In the genomic region with DNA sequence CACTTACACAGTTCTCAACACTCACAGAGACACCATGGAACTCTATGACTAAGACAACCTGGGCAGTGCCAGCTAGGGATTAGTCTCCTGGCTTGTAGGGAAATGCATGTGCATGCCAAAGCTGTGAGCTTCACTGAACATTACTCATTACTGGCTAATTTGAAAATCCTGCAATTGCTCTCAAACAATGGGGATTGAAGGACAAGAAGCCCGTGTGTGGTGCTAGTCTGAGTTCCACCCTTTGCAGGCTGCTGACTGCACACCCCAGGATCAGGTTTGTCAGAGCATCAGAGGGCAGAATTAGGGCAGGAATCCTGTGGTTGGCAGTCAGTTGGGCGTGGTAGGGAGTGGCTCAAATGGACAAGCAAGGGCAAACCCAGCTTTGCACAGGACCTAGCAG, we compare ENCODE assay signal across 15 mouse cellular contexts. TPM values are rescaled to one million over a fixed set of nuclear protein-coding genes. Genes with fewer than 3 reads are reported as not detected.
DNase-seq lines count a peak whose midpoint lies in the region; ATAC-seq lines count a peak whose summit lies in the region.
"Had no signal": no experiment of that assay in that cellular context is flagged by ENCODE, and none has a peak within 500 bp of the region (broad histone marks: within the 10 kb centered on the region; RNA-seq: fewer than 3 reads in every experiment).

No protein-coding gene starts in this region.

- H3K4me3 ChIP-seq in forebrain, embryonic 16.5 days (replicated peaks; ENCODE audit: low read length): no peak overlapping the region
- H3K4me3 ChIP-seq in midbrain, embryonic 14.5 days (replicated peaks; ENCODE audit: low read depth, low read length): no peak overlapping the region
- H3K4me3 ChIP-seq: embryonic facial prominence, embryonic 13.5 days; heart, embryonic 13.5 days; limb, embryonic 13.5 days; midbrain, embryonic 15.5 days had no signal

- no peak overlapping the region for H3K27ac ChIP-seq in forebrain, embryonic 16.5 days (ENCODE audit: low read length)
- H3K27ac ChIP-seq in midbrain, embryonic 14.5 days (replicated peaks; ENCODE audit: low read depth, low read length): no peak overlapping the region
- H3K27ac ChIP-seq: embryonic facial prominence, embryonic 13.5 days; heart, embryonic 13.5 days; limb, embryonic 13.5 days; midbrain, embryonic 15.5 days had no signal

- no peaks in the 10 kb centered on the region for H3K36me3 ChIP-seq in forebrain, embryonic 16.5 days (ENCODE audit: control insufficient read depth, insufficient read depth)
- H3K36me3 ChIP-seq in midbrain, embryonic 14.5 days (ENCODE audit: control insufficient read depth, insufficient read depth, low read length): no peaks in the 10 kb centered on the region
- H3K36me3 ChIP-seq: embryonic facial prominence, embryonic 13.5 days; heart, embryonic 13.5 days; limb, embryonic 13.5 days; midbrain, embryonic 15.5 days had no signal

- peak; percentile 90 for ATAC-seq in forebrain, embryonic 16.5 days
- no peak for ATAC-seq in midbrain, embryonic 14.5 days (ENCODE audit: low FRiP score, low TSS enrichment)
- ATAC-seq: midbrain, embryonic 15.5 days had no signal

- DNase-seq in frontal cortex, adult 2 months (ENCODE audit: extremely low spot score in 1 of 2, low spot score in 1 of 2): peak; percentile 15 to 28
- DNase-seq in frontal cortex, postnatal 10 days (ENCODE audit: low spot score in 2 of 2): no peak
- peak; percentile 47 to 57 for DNase-seq in right cerebral cortex, postnatal 10 days (ENCODE audit: low spot score in 2 of 2)
- no peak for DNase-seq in right cerebral cortex, postnatal 14 days
- peak; percentile 63 for DNase-seq in urinary bladder, postnatal 14 days (ENCODE audit: low spot score)
- DNase-seq in kidney, postnatal 4 days: no peak
- no peak for DNase-seq in midbrain, embryonic 14.5 days
- DNase-seq: cerebellum, adult 18-20 months had no signal

- whole genome bisulfite sequencing in forebrain, embryonic 16.5 days: 28% methylated on average over 2 of the region's 2 CpGs
- WGBS in midbrain, embryonic 14.5 days: 63% methylated on average over 2 of the region's 2 CpGs

- H3K9me3 ChIP-seq in forebrain, embryonic 16.5 days (ENCODE audit: control insufficient read depth, low read length): no peaks in the 10 kb centered on the region
- no peaks in the 10 kb centered on the region for H3K9me3 ChIP-seq in midbrain, embryonic 14.5 days (ENCODE audit: control insufficient read depth, low read length)
- H3K9me3 ChIP-seq: embryonic facial prominence, embryonic 13.5 days; heart, embryonic 13.5 days; limb, embryonic 13.5 days; midbrain, embryonic 15.5 days had no signal

- peaks cover 7% of the 10 kb centered on the region for H3K4me1 ChIP-seq in forebrain, embryonic 16.5 days (replicated peaks; ENCODE audit: control insufficient read depth, insufficient read depth, low read length)
- H3K4me1 ChIP-seq in midbrain, embryonic 14.5 days (ENCODE audit: control insufficient read depth, insufficient read depth, low read length): no peaks in the 10 kb centered on the region
- H3K4me1 ChIP-seq: embryonic facial prominence, embryonic 13.5 days; heart, embryonic 13.5 days; limb, embryonic 13.5 days; midbrain, embryonic 15.5 days had no signal

- no peak overlapping the region for H3K9ac ChIP-seq in forebrain, embryonic 16.5 days (replicated peaks; ENCODE audit: low read depth, low read length)
- no peak overlapping the region for H3K9ac ChIP-seq in midbrain, embryonic 14.5 days (replicated peaks; ENCODE audit: low read length)
- H3K9ac ChIP-seq: embryonic facial prominence, embryonic 13.5 days; heart, embryonic 13.5 days; limb, embryonic 13.5 days; midbrain, embryonic 15.5 days had no signal

- no peak overlapping the region for H3K4me2 ChIP-seq in forebrain, embryonic 16.5 days (ENCODE audit: low read length)
- no peak overlapping the region for H3K4me2 ChIP-seq in midbrain, embryonic 14.5 days (ENCODE audit: low read length)
- H3K4me2 ChIP-seq: embryonic facial prominence, embryonic 13.5 days; heart, embryonic 13.5 days; limb, embryonic 13.5 days; midbrain, embryonic 15.5 days had no signal

- no peaks in the 10 kb centered on the region for H3K27me3 ChIP-seq in forebrain, embryonic 16.5 days (replicated peaks; ENCODE audit: control insufficient read depth, insufficient read depth, low read length)
- no peaks in the 10 kb centered on the region for H3K27me3 ChIP-seq in midbrain, embryonic 14.5 days (ENCODE audit: control insufficient read depth, insufficient read depth, low read length)
- H3K27me3 ChIP-seq: embryonic facial prominence, embryonic 13.5 days; heart, embryonic 13.5 days; limb, embryonic 13.5 days; midbrain, embryonic 15.5 days had no signal

RNA-seq across cellular contexts. Expression of gene Pdcl2, which starts 15.2 kb away (rescaled TPM):
- polyA plus RNA-seq in frontal cortex, adult 2 months (2012; rRNA removed): not detected in 2 replicates
- polyA plus RNA-seq in forebrain, embryonic 16.5 days (2015; fragmentation: Nextera tagmentation; extraction: Ambion mirVana): not detected in 2 replicates
- not detected in 2 replicates for polyA plus RNA-seq in midbrain, embryonic 14.5 days (2014; fragmentation: Nextera tagmentation; extraction: Ambion mirVana)
- polyA plus RNA-seq: embryonic facial prominence, embryonic 13.5 days; heart, embryonic 13.5 days; large intestine, adult 2 months; limb, embryonic 13.5 days; lung, embryonic 16.5 days; midbrain, embryonic 15.5 days had no signal

RNA-seq across cellular contexts. Expression of gene Nmu, which starts 17.5 kb away (rescaled TPM):
- polyA plus RNA-seq in frontal cortex, adult 2 months (2012; rRNA removed): 0.18 TPM in 1 of 2 replicates, not detected in the other
- polyA plus RNA-seq in forebrain, embryonic 16.5 days (2015; fragmentation: Nextera tagmentation; extraction: Ambion mirVana): not detected in 2 replicates
- not detected in 2 replicates for polyA plus RNA-seq in midbrain, embryonic 14.5 days (2014; fragmentation: Nextera tagmentation; extraction: Ambion mirVana)
- polyA plus RNA-seq: heart, embryonic 13.5 days had no signal

RNA-seq across cellular contexts. Expression of gene Clock, which starts 41.5 kb away (rescaled TPM):
- 21.7 and 24.0 TPM in 2 replicates for polyA plus RNA-seq in frontal cortex, adult 2 months (2012; rRNA removed)
- polyA plus RNA-seq in forebrain, embryonic 16.5 days (2015; fragmentation: Nextera tagmentation; extraction: Ambion mirVana): 13.0 and 16.7 TPM in 2 replicates
- polyA plus RNA-seq in midbrain, embryonic 14.5 days (2014; fragmentation: Nextera tagmentation; extraction: Ambion mirVana): 18.7 and 19.2 TPM in 2 replicates

Comparison
In these comparisons a context has a peak if more than half of its experiments do, and no peak if none do; other contexts are left out.
1. DNase-seq: peak in frontal cortex, adult 2 months (2 of 2), right cerebral cortex, postnatal 10 days (2 of 2) and urinary bladder, postnatal 14 days (single experiment); none in frontal cortex, postnatal 10 days (0 of 2), right cerebral cortex, postnatal 14 days (single experiment), kidney, postnatal 4 days (0 of 2) and midbrain, embryonic 14.5 days (single experiment).